Mouse (Mus musculus) intestine, postnatal 0 days (tissue): ENCODE measurements around the gene Prickle2. TPM values are rescaled to one million over a fixed set of nuclear protein-coding genes. Genes with fewer than 3 reads are reported as not detected.

Experiments used
- ATAC-seq: fragments of 200-750 bp; cut with Nextera tagmentation; 2 replicates; pipeline ENCODE4 v1.8.0; 2017; ENCODE audit warnings: mild to moderate bottlenecking, moderate TSS enrichment, moderate library complexity
- H3K27ac ChIP-seq: fragments of 300-500 bp; sonication (generic); 2 replicates; pipeline ENCODE4 v1.5.1; 2014; ENCODE audit warnings: mild to moderate bottlenecking, low read depth, low read length, moderate library complexity
- H3K27me3 ChIP-seq: fragments of 300-500 bp; sonication (generic); replicated peaks from 2 replicates; pipeline ENCODE4 v1.6.1; 2014; ENCODE audit warnings: low read length, mixed read lengths; ENCODE audit not compliant: control insufficient read depth, insufficient read depth
- H3K36me3 ChIP-seq: fragments of 300-500 bp; sonication (generic); 2 replicates; pipeline ENCODE4 v1.6.1; 2014; ENCODE audit warnings: mild to moderate bottlenecking, moderate library complexity; ENCODE audit not compliant: control insufficient read depth, insufficient read depth
- H3K4me1 ChIP-seq: fragments of 300-500 bp; sonication (generic); replicated peaks from 2 replicates; pipeline ENCODE4 v1.6.1; 2014; ENCODE audit warnings: antibody characterized with exemption, low read length, mixed read lengths; ENCODE audit not compliant: control insufficient read depth, insufficient read depth
- H3K4me2 ChIP-seq: fragments of 300-500 bp; sonication (generic); replicated peaks from 2 replicates; pipeline ENCODE4 v1.6.1; 2014; ENCODE audit warnings: low read depth, mild to moderate bottlenecking, moderate library complexity
- H3K4me3 ChIP-seq: fragments of 300-500 bp; sonication (generic); 2 replicates; pipeline ENCODE4 v1.5.1; 2014; ENCODE audit warnings: low read depth, low read length
- H3K9ac ChIP-seq: fragments of 300-500 bp; sonication (generic); 2 replicates; pipeline ENCODE4 v1.6.1; 2014; ENCODE audit warnings: mild to moderate bottlenecking, low read depth, low read length
- H3K9me3 ChIP-seq: fragments of 300-500 bp; sonication (generic); 2 replicates; pipeline ENCODE4 v1.6.1; 2016; ENCODE audit warnings: mixed run types; ENCODE audit not compliant: control insufficient read depth
- CTCF ChIP-seq: sonication (generic); IDR thresholded peaks from 2 replicates; pipeline ENCODE4 v1.5.1; 2016; ENCODE audit warnings: low read depth, mild to moderate bottlenecking, control low read depth, antibody characterized with exemption, moderate library complexity
- WGBS: fragments of 180-500 bp; shearing (Covaris S2); extraction: QIAGEN DNeasy Blood & Tissue Kit; methylation state at CpG from one replicate; pipeline ENCODE4 v1.1.7; 2014; 5-methylcytosine and 5-hydroxymethylcytosine counted together
- polyA plus RNA-seq: library from polyadenylated mRNA; unstranded; fragments of >200 nt; fragmentation: Nextera tagmentation; extraction: Ambion mirVana; gene quantifications from 2 replicates; pipeline ENCODE4 v1.2.1, GENCODE M21; 2015

Gene Prickle2
- polyA plus RNA-seq, 1 experiment from 2014 or later: 1.7 TPM

GRCm38 (mm10) chr6:92449956-92450355 lies 256.0 kb downstream of the Prickle2 start:
- no peak overlapping the region for H3K27ac ChIP-seq
- WGBS: 79% methylated on average over 1 of the region's 1 CpGs
- no peak overlapping the region for H3K4me2 ChIP-seq
- ATAC-seq: no peak
- H3K4me1 ChIP-seq: no peaks in the 10 kb centered on the region
- H3K9me3 ChIP-seq: no peaks in the 10 kb centered on the region
- H3K36me3 ChIP-seq: no peaks in the 10 kb centered on the region
- H3K4me3 ChIP-seq: no peak overlapping the region
- no peak overlapping the region for H3K9ac ChIP-seq
- no peaks in the 10 kb centered on the region for H3K27me3 ChIP-seq
- no peak for TF ChIP-seq CTCF

- TF ChIP-seq CTCF: no peak
- H3K4me2 ChIP-seq: no peak overlapping the region
- no peaks in the 10 kb centered on the region for H3K9me3 ChIP-seq
- no peak overlapping the region for H3K4me3 ChIP-seq
- no peak overlapping the region for H3K27ac ChIP-seq
- no peak overlapping the region for H3K9ac ChIP-seq
- no peaks in the 10 kb centered on the region for H3K36me3 ChIP-seq
- no peaks in the 10 kb centered on the region for H3K27me3 ChIP-seq
- ATAC-seq: no peak
- no peaks in the 10 kb centered on the region for H3K4me1 ChIP-seq
- 42% methylated on average over 3 of the region's 3 CpGs for WGBS
Measured at GRCm38 (mm10) chr6:92446662-92447061, 259.3 kb downstream of the Prickle2 start.

GRCm38 (mm10) chr6:92441205-92441604 lies 264.8 kb downstream of the Prickle2 start:
- TF ChIP-seq CTCF: peak; percentile 67
- Histone ChIP-seq H3K27ac (no peak overlapping the region), H3K4me2 (no peak overlapping the region), H3K9ac (no peak overlapping the region), H3K4me3 (no peak overlapping the region), H3K4me1 (no peaks in the 10 kb centered on the region), H3K9me3 (no peaks in the 10 kb centered on the region), H3K27me3 (no peaks in the 10 kb centered on the region), H3K36me3 (no peaks in the 10 kb centered on the region)
- 44% methylated on average over 2 of the region's 3 CpGs for WGBS
- no peak for ATAC-seq

- no peak overlapping the region for H3K27ac ChIP-seq
- no peak overlapping the region for H3K9ac ChIP-seq
- no peaks in the 10 kb centered on the region for H3K36me3 ChIP-seq
- no peak for TF ChIP-seq CTCF
- WGBS: 95% methylated on average over 3 of the region's 3 CpGs
- H3K4me2 ChIP-seq: no peak overlapping the region
- H3K9me3 ChIP-seq: no peaks in the 10 kb centered on the region
- no peak for ATAC-seq
- H3K4me1 ChIP-seq: no peaks in the 10 kb centered on the region
- no peaks in the 10 kb centered on the region for H3K27me3 ChIP-seq
- no peak overlapping the region for H3K4me3 ChIP-seq
Measured at GRCm38 (mm10) chr6:92440251-92440650, 265.7 kb downstream of the Prickle2 start.

DNA sequence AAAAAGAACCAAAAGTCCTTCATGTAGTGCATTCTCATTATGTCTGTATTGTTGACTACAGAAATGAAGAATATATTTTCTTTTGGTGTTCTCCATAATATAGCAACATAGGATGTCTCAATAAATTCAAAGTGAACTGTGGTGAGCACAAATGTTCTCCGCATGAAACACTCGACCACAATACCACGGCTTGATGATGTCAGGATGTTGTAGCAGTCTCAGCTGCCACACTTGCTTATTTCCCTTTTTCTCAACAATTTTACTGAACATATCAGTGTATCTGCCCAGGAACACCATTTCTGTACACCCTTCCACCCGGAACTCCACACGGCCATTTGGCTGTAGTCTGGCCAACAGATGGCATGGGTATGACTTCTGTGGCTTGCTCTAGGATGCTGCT lies 273.8 kb downstream of the Prickle2 start:
- Histone ChIP-seq H3K4me3 (no peak overlapping the region), H3K36me3 (no peaks in the 10 kb centered on the region), H3K9me3 (no peaks in the 10 kb centered on the region), H3K9ac (no peak overlapping the region), H3K4me2 (no peak overlapping the region), H3K27me3 (no peaks in the 10 kb centered on the region), H3K4me1 (no peaks in the 10 kb centered on the region), H3K27ac (no peak overlapping the region)
- WGBS: 92% methylated on average over 5 of the region's 5 CpGs
- ATAC-seq: no peak
- TF ChIP-seq CTCF: no peak

GRCm38 (mm10) chr6:92427406-92428171 lies 278.4 kb downstream of the Prickle2 start:
- Histone ChIP-seq H3K9ac (no peak overlapping the region), H3K27me3 (no peaks in the 10 kb centered on the region), H3K27ac (no peak overlapping the region), H3K4me2 (no peak overlapping the region), H3K4me3 (no peak overlapping the region), H3K36me3 (no peaks in the 10 kb centered on the region), H3K4me1 (no peaks in the 10 kb centered on the region), H3K9me3 (no peaks in the 10 kb centered on the region)
- TF ChIP-seq CTCF: no peak
- no peak for ATAC-seq
- WGBS: 68% methylated on average over 7 of the region's 7 CpGs

GRCm38 (mm10) chr6:92425901-92426300 lies 280.1 kb downstream of the Prickle2 start:
- Histone ChIP-seq H3K4me2 (no peak overlapping the region), H3K9me3 (no peaks in the 10 kb centered on the region), H3K4me3 (no peak overlapping the region), H3K36me3 (no peaks in the 10 kb centered on the region), H3K27me3 (no peaks in the 10 kb centered on the region), H3K27ac (no peak overlapping the region), H3K9ac (no peak overlapping the region), H3K4me1 (no peaks in the 10 kb centered on the region)
- 73% methylated on average over 8 of the region's 8 CpGs for WGBS
- ATAC-seq: no peak
- no peak for TF ChIP-seq CTCF
